Mouse (Mus musculus) 3134 (cell line): ENCODE data around the gene Cypt15.
"Not testable (repeated sequence)": the region's sequence is repeated elsewhere in the genome, so short reads cannot be mapped to it uniquely, and the experiment has no call there.

Experiments
- DNase-seq: peaks from one replicate; pipeline ENCODE4 v3.0.0-alpha.2; 2011; ENCODE audit warnings: low spot score; ENCODE audit not compliant: insufficient read length; ENCODE audit errors: extremely low read depth

The Cypt15 gene

GRCm38 (mm10) chrX:39345967-39346366 lies at the start of gene Cypt15:
Gene Cypt15 (plus strand): TSS chrX:39346267.
- DNase-seq, result not testable (repeated sequence)

- no peak for DNase-seq
These were observed 24.9 kb downstream of the Cypt15 start for GRCm38 (mm10) chrX:39370932-39371331.

GRCm38 (mm10) chrX:39378830-39379229 lies 32.8 kb downstream of the Cypt15 start:
- no peak for DNase-seq

GRCm38 (mm10) chrX:39383806-39384205 lies 37.7 kb downstream of the Cypt15 start:
- no peak for DNase-seq
